Mouse (Mus musculus): ENCODE measurements around the gene Lin7a.

- no peak for TF ChIP-seq CTCF (IDR thresholded peaks at IDR 0.05; ENCODE audit: extremely low read depth, insufficient read depth, insufficient read length, insufficient replicate concordance)
- no peak for TF ChIP-seq POLR2A (IDR thresholded peaks at IDR 0.05; ENCODE audit: low read depth, low read length)
Observed at GRCm38 (mm10) chr10:107358443-107359040, 87.1 kb downstream of the Lin7a start.

Measured in spleen, adult 2 months (tissue).